Mouse (Mus musculus) small intestine, adult 2 months (tissue): ENCODE results near the gene Sall1.

Experiments used
- CTCF ChIP-seq: fragments of 200-500 bp; IDR thresholded peaks from 2 replicates; pipeline ENCODE4 v1.5.1; 2012; ENCODE audit warnings: low read depth, mild to moderate bottlenecking, control low read depth, inconsistent platforms, low read length, moderate library complexity, mixed read lengths; ENCODE audit not compliant: insufficient replicate concordance, insufficient read length; ENCODE audit errors: extremely low read depth
- POLR2A ChIP-seq: fragments of 200-500 bp; IDR thresholded peaks from 2 replicates; pipeline ENCODE4 v1.6.1; 2012; ENCODE audit warnings: low read depth, mild to moderate bottlenecking, control low read depth, inconsistent platforms, low read length, moderate library complexity

DNA sequence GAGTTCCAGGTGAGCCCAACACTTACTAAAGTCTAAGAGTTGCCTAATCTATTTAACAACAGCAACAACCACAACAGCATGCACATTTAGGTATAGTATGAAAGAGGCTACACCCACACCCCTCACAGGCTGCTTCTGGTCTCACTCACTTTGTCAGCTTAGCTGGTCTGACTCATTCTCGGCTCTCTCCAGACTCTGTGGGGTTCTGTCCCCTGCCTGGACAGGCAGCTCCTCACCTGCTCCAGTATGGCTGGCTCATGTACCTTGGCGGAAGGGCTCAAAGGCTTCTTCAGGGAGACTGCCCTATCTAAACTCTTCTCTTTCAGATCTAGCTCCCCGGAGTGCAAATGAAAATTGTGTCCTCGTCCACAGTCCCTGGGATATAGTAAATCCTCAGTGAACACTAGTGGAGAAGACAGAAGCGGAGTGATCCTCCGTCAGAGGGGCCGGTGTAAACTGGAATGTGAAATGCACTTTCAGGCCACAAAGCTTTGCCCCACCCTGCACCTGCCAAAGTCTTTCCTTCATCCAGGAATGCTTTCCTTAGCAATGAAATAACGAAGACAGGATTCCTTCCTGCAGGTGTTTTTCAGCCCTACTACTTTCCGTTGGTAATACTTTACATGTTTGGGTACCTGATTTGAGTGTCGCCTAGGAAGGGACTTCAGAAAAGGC, 19.5 kb upstream of the Sall1 start:
- TF ChIP-seq CTCF (no peak), POLR2A (no peak)
